In genomic region chr7:83884921-83885532, GRCm38 (mm10) we compare ENCODE assay signal across 8 mouse cellular contexts. TPM values are rescaled to one million over a fixed set of nuclear protein-coding genes. Genes with fewer than 3 reads are reported as not detected.
DNase-seq lines count a peak whose midpoint lies in the region; ATAC-seq lines count a peak whose summit lies in the region.

No protein-coding gene starts in this region.

- no peak for ATAC-seq in forebrain, embryonic 16.5 days
- no peak for ATAC-seq in limb, embryonic 12.5 days (ENCODE audit: insufficient number of reproducible peaks, insufficient read depth, low FRiP score, low TSS enrichment, low read depth)
- ATAC-seq in midbrain, embryonic 13.5 days: no peak

- H3K27me3 ChIP-seq in forebrain, embryonic 16.5 days (replicated peaks; ENCODE audit: control insufficient read depth, insufficient read depth, low read length): no peaks in the 10 kb centered on the region
- no peaks in the 10 kb centered on the region for H3K27me3 ChIP-seq in limb, embryonic 12.5 days
- no peaks in the 10 kb centered on the region for H3K27me3 ChIP-seq in midbrain, embryonic 13.5 days

- H3K4me3 ChIP-seq in forebrain, embryonic 16.5 days (replicated peaks; ENCODE audit: low read length): peak overlapping the region; percentile 58
- peak overlapping the region; percentile 85 for H3K4me3 ChIP-seq in limb, embryonic 12.5 days (replicated peaks)
- H3K4me3 ChIP-seq in midbrain, embryonic 13.5 days (replicated peaks): peak overlapping the region; percentile 78

- H3K9me3 ChIP-seq in forebrain, embryonic 16.5 days (ENCODE audit: control insufficient read depth, low read length): 0 out of 2 replicates have a peak, but pooled peaks cover 2% of the 10 kb centered on the region
- 0 out of 2 replicates have a peak, but pooled peaks cover 5% of the 10 kb centered on the region for H3K9me3 ChIP-seq in limb, embryonic 12.5 days
- peaks cover 2% of the 10 kb centered on the region; the same call in 1 of the 2 replicates for H3K9me3 ChIP-seq in midbrain, embryonic 13.5 days

- no peaks in the 10 kb centered on the region; the same call in 1 of the 2 replicates for H3K36me3 ChIP-seq in forebrain, embryonic 16.5 days (ENCODE audit: control insufficient read depth, insufficient read depth)
- H3K36me3 ChIP-seq in limb, embryonic 12.5 days: peaks cover 6% of the 10 kb centered on the region; the same call in 1 of the 2 replicates
- peaks cover 5% of the 10 kb centered on the region; the same call in 1 of the 2 replicates for H3K36me3 ChIP-seq in midbrain, embryonic 13.5 days

- peak overlapping the region; percentile 86 for H3K9ac ChIP-seq in forebrain, embryonic 16.5 days (replicated peaks; ENCODE audit: low read depth, low read length)
- H3K9ac ChIP-seq in limb, embryonic 12.5 days (replicated peaks): peak overlapping the region; percentile 89
- peak overlapping the region; percentile 92 for H3K9ac ChIP-seq in midbrain, embryonic 13.5 days (replicated peaks)

- peak overlapping the region; percentile 81 for H3K4me2 ChIP-seq in forebrain, embryonic 16.5 days (ENCODE audit: low read length)
- H3K4me2 ChIP-seq in limb, embryonic 12.5 days: peak overlapping the region; percentile 97
- H3K4me2 ChIP-seq in midbrain, embryonic 13.5 days (replicated peaks): peak overlapping the region; percentile 93

- H3K4me1 ChIP-seq in forebrain, embryonic 16.5 days (replicated peaks; ENCODE audit: control insufficient read depth, insufficient read depth, low read length): peaks cover 31% of the 10 kb centered on the region
- H3K4me1 ChIP-seq in limb, embryonic 12.5 days (replicated peaks): peaks cover 44% of the 10 kb centered on the region
- peaks cover 38% of the 10 kb centered on the region for H3K4me1 ChIP-seq in midbrain, embryonic 13.5 days (replicated peaks)

- peak overlapping the region; percentile 92 for H3K27ac ChIP-seq in forebrain, embryonic 16.5 days (ENCODE audit: low read length)
- peak overlapping the region; percentile 97 for H3K27ac ChIP-seq in limb, embryonic 12.5 days
- H3K27ac ChIP-seq in midbrain, embryonic 13.5 days: peak overlapping the region; percentile 87

- peak; percentile 52 for DNase-seq in cerebellum, adult 11-12 months
- no peak for DNase-seq in cerebellum, postnatal 36 days
- peak; percentile 48 for DNase-seq in MN1 (ENCODE audit: low spot score)
- no peak for DNase-seq in adrenal gland, postnatal 14 days
- DNase-seq in right cerebral cortex, adult 2 months (ENCODE audit: low spot score in 2 of 2): no peak

- 40% methylated on average over 6 of the region's 6 CpGs for WGBS in forebrain, embryonic 16.5 days
- WGBS in limb, embryonic 12.5 days: 29% methylated on average over 6 of the region's 6 CpGs
- WGBS in midbrain, embryonic 13.5 days: 43% methylated on average over 6 of the region's 6 CpGs

RNA-seq across cellular contexts. Expression of gene Mesd, which starts 0.8 kb away (rescaled TPM):
- polyA plus RNA-seq in forebrain, embryonic 16.5 days (2015; fragmentation: Nextera tagmentation; extraction: Ambion mirVana): 64.4 and 72.8 TPM in 2 replicates
- 97.0 and 105 TPM in 2 replicates for polyA plus RNA-seq in limb, embryonic 12.5 days (2016; fragmentation: Nextera tagmentation; extraction: Ambion mirVana)
- polyA plus RNA-seq in midbrain, embryonic 13.5 days (2015; fragmentation: Nextera tagmentation; extraction: Ambion mirVana): 68.6 and 69.6 TPM in 2 replicates
- total RNA-seq in adrenal gland, postnatal 14 days (2021): 87.2 and 100 TPM in 2 replicates

RNA-seq across cellular contexts. Expression of gene Tlnrd1, which starts 0.9 kb away (rescaled TPM):
- 4.7 and 5.4 TPM in 2 replicates for polyA plus RNA-seq in forebrain, embryonic 16.5 days (2015; fragmentation: Nextera tagmentation; extraction: Ambion mirVana)
- 23.0 and 24.3 TPM in 2 replicates for polyA plus RNA-seq in limb, embryonic 12.5 days (2016; fragmentation: Nextera tagmentation; extraction: Ambion mirVana)
- 5.8 and 7.5 TPM in 2 replicates for polyA plus RNA-seq in midbrain, embryonic 13.5 days (2015; fragmentation: Nextera tagmentation; extraction: Ambion mirVana)
- 17.8 and 18.1 TPM in 2 replicates for total RNA-seq in adrenal gland, postnatal 14 days (2021)

Comparison
In these comparisons a context has a peak if more than half of its experiments do, and no peak if none do; other contexts are left out.
1. DNase-seq: peak in cerebellum, adult 11-12 months (single experiment) and MN1 (single experiment); none in cerebellum, postnatal 36 days (0 of 2), adrenal gland, postnatal 14 days (single experiment) and right cerebral cortex, adult 2 months (0 of 2).
2. Peak in every context shown above with its lines, with median percentiles within 50 percentile points of each other: H3K27ac ChIP-seq, H3K4me2 ChIP-seq, H3K4me3 ChIP-seq and H3K9ac ChIP-seq.